Comparison of ENCODE assay signal across 11 mouse cellular contexts in genomic region chr11:15769651-15770617, GRCm38 (mm10).
DNase-seq lines count a peak whose midpoint lies in the region.
"Had no signal": no experiment of that assay in that cellular context is flagged by ENCODE, and none has a peak within 500 bp of the region (broad histone marks: within the 10 kb centered on the region; RNA-seq: fewer than 3 reads in every experiment).

No protein-coding gene starts in this region.

- intact Hi-C loops in heart, postnatal 36 days (cut with DNase I): no loop called here

- peak; percentile 51 for DNase-seq in adrenal gland, adult 8-10 months
- no peak for DNase-seq in adrenal gland, adult 18-20 months (ENCODE audit: low spot score in 2 of 2)
- DNase-seq in urinary bladder, postnatal 14 days (ENCODE audit: low spot score): peak; percentile 10
- no peak for DNase-seq in urinary bladder, postnatal 10 days (ENCODE audit: low spot score)
- DNase-seq in heart, postnatal 36 days: peak; percentile 7 to 12
- peak; percentile 78 for DNase-seq in telencephalon, adult 2 months (ENCODE audit: low read depth, low spot score)
- DNase-seq in kidney, postnatal 4 days: no peak
- no peak for DNase-seq in kidney, postnatal 14 days
- DNase-seq: cerebellum, adult 18-20 months; kidney, adult 18-20 months; lung, postnatal 14 days had no signal

Comparison
In these comparisons a context has a peak if more than half of its experiments do, and no peak if none do; other contexts are left out.
1. DNase-seq: peak in adrenal gland, adult 8-10 months (single experiment), urinary bladder, postnatal 14 days (single experiment), heart, postnatal 36 days (2 of 2) and telencephalon, adult 2 months (single experiment); none in adrenal gland, adult 18-20 months (0 of 2), urinary bladder, postnatal 10 days (single experiment), kidney, postnatal 4 days (0 of 2) and kidney, postnatal 14 days (single experiment).